Mouse (Mus musculus) kidney, postnatal 10 days (tissue): ENCODE measurements at regions not wholly inside any gene's neighbourhood (a gene's known extent, or its start where the extent isn't known, plus 50 kb on each side); places are given as distances from the start of the nearest gene placed in this dataset.

Experiments used
- DNase-seq: peaks from one replicate; pipeline ENCODE4 v3.0.0; 2021; ENCODE audit warnings: mixed read lengths

GRCm38 (mm10) chr2:136617138-136617537 is 96.1 kb upstream of the Snap25 start:
- DNase-seq: no peak

GRCm38 (mm10) chr2:136618114-136618513 is 95.1 kb upstream of the Snap25 start:
- no peak for DNase-seq

- DNase-seq: no peak
Measured at GRCm38 (mm10) chr2:136620309-136620708, 92.9 kb upstream of the Snap25 start.

GRCm38 (mm10) chr2:136620969-136621368 is 92.3 kb upstream of the Snap25 start:
- no peak for DNase-seq

GRCm38 (mm10) chr2:136623808-136624489 is 89.3 kb upstream of the Snap25 start:
- DNase-seq: no peak

GRCm38 (mm10) chr2:136624490-136624850 is 88.8 kb upstream of the Snap25 start:
- DNase-seq: no peak

GRCm38 (mm10) chr2:136646917-136647316 is 66.3 kb upstream of the Snap25 start:
- no peak for DNase-seq

GRCm38 (mm10) chr2:136648606-136649005 is 64.6 kb upstream of the Snap25 start:
- DNase-seq: peak; percentile 52

- DNase-seq: no peak
Measured at GRCm38 (mm10) chr2:136650721-136651120, 62.5 kb upstream of the Snap25 start.

- DNase-seq: no peak
Measured at GRCm38 (mm10) chr2:136652206-136653003, 60.8 kb upstream of the Snap25 start.
